Comparison of ENCODE assay signal across 9 mouse cellular contexts in genomic region chr9:44500163-44500533, GRCm38 (mm10). TPM values are rescaled to one million over a fixed set of nuclear protein-coding genes. Genes with fewer than 3 reads are reported as not detected.
DNase-seq lines count a peak whose midpoint lies in the region; ATAC-seq and TF ChIP-seq lines count a peak whose summit lies in the region.
"Had no signal": no experiment of that assay in that cellular context is flagged by ENCODE, and none has a peak within 500 bp of the region (broad histone marks: within the 10 kb centered on the region; RNA-seq: fewer than 3 reads in every experiment).

No protein-coding gene starts in this region.

- peaks cover 70% of the 10 kb centered on the region for H3K4me1 ChIP-seq in forebrain, embryonic 10.5 days
- H3K4me1 ChIP-seq in limb, embryonic 11.5 days (ENCODE audit: control insufficient read depth, insufficient read depth, low read length) = peaks cover 53% of the 10 kb centered on the region

- H3K36me3 ChIP-seq in forebrain, embryonic 10.5 days (replicated peaks) = peaks cover 24% of the 10 kb centered on the region
- H3K36me3 ChIP-seq in limb, embryonic 11.5 days (ENCODE audit: control insufficient read depth, insufficient read depth, low read length) = no peaks in the 10 kb centered on the region; the same call in 1 of the 2 replicates

- peaks cover 23% of the 10 kb centered on the region for H3K27me3 ChIP-seq in forebrain, embryonic 10.5 days (ENCODE audit: poor library complexity, severe bottlenecking)
- H3K27me3 ChIP-seq in limb, embryonic 11.5 days (ENCODE audit: control insufficient read depth, insufficient read depth, low read length) = no peaks in the 10 kb centered on the region

- peak overlapping the region; percentile 52; the same call in 1 of the 2 replicates for H3K9ac ChIP-seq in limb, embryonic 11.5 days (ENCODE audit: low read length)

- no peaks in the 10 kb centered on the region for H3K9me3 ChIP-seq in forebrain, embryonic 10.5 days
- H3K9me3 ChIP-seq in limb, embryonic 11.5 days (ENCODE audit: control insufficient read depth, low read length) = no peaks in the 10 kb centered on the region

- H3K4me3 ChIP-seq in gastrocnemius, adult 2 months = peak overlapping the region; percentile 67
- peak overlapping the region; percentile 58 for H3K4me3 ChIP-seq in forebrain, embryonic 10.5 days
- H3K4me3 ChIP-seq in limb, embryonic 11.5 days (ENCODE audit: low read depth, low read length) = peak overlapping the region; percentile 30; the same call in 1 of the 2 replicates

- no peak for TF ChIP-seq CTCF in gastrocnemius, adult 2 months (IDR thresholded peaks at IDR 0.05)

- peak overlapping the region; percentile 60 for H3K4me2 ChIP-seq in limb, embryonic 11.5 days (ENCODE audit: low read depth, severe bottlenecking)

- intact Hi-C loops in gastrocnemius, adult 2 months (cut with DNase I) = no loop called here

- no peak for ATAC-seq in limb, embryonic 11.5 days (ENCODE audit: insufficient number of reproducible peaks, low FRiP score, low TSS enrichment, low read depth)

- peak overlapping the region; percentile 97 for H3K27ac ChIP-seq in gastrocnemius, adult 2 months
- peak overlapping the region; percentile 89 for H3K27ac ChIP-seq in forebrain, embryonic 10.5 days
- H3K27ac ChIP-seq in limb, embryonic 11.5 days (replicated peaks; ENCODE audit: low read depth, low read length) = peak overlapping the region; percentile 94

- no peak for DNase-seq in gastrocnemius, adult 2 months
- no peak for DNase-seq in gastrocnemius, postnatal 10 days
- DNase-seq in 3T3-L1 (ENCODE audit: low read depth, low spot score) = peak; percentile 83
- DNase-seq in forebrain, embryonic 10.5 days (ENCODE audit: extremely low spot score, low spot score) = no peak
- DNase-seq in limb, embryonic 11.5 days (ENCODE audit: low spot score) = no peak
- DNase-seq in ovary, postnatal 10 days (ENCODE audit: low spot score) = no peak
- no peak for DNase-seq in lung, postnatal 4 days
- DNase-seq in layer of hippocampus, adult 9-10 months (ENCODE audit: low spot score) = no peak

- 27% methylated on average over 5 of the region's 5 CpGs for WGBS in forebrain, embryonic 10.5 days
- WGBS in limb, embryonic 11.5 days = 25% methylated on average over 5 of the region's 5 CpGs

RNA-seq across cellular contexts. Expression of gene Bcl9l, which starts 17.5 kb away (rescaled TPM):
- 10 to 100 TPM; 38.3 to 43.6 TPM for total RNA-seq in gastrocnemius, adult 2 months (2021)
- 10 to 100 TPM; 65.4 to 77.6 TPM for total RNA-seq in gastrocnemius, postnatal 10 days (2021)
- 3.9 and 5.0 TPM in 2 replicates for polyA plus RNA-seq in forebrain, embryonic 10.5 days (2016; fragmentation: Nextera tagmentation; extraction: Ambion mirVana)
- 11.6 and 12.3 TPM in 2 replicates for polyA plus RNA-seq in limb, embryonic 11.5 days (2014; fragmentation: Nextera tagmentation; extraction: Ambion mirVana)

RNA-seq across cellular contexts. Expression of gene Upk2, which starts 45.4 kb away (rescaled TPM):
- under 1 TPM; 0.22 to 0.23 TPM for total RNA-seq in gastrocnemius, adult 2 months (2021)
- total RNA-seq in gastrocnemius, postnatal 10 days (2021) = under 1 TPM; 0.38 to 0.65 TPM
- not detected in 2 replicates for polyA plus RNA-seq in forebrain, embryonic 10.5 days (2016; fragmentation: Nextera tagmentation; extraction: Ambion mirVana)
- 0.59 and 0.99 TPM in 2 replicates for polyA plus RNA-seq in limb, embryonic 11.5 days (2014; fragmentation: Nextera tagmentation; extraction: Ambion mirVana)
- polyA plus RNA-seq: large intestine, adult 2 months had no signal

RNA-seq across cellular contexts. Expression of gene Foxr1, which starts 59.2 kb away (rescaled TPM):
- total RNA-seq in gastrocnemius, adult 2 months (2021) = not detected
- total RNA-seq in gastrocnemius, postnatal 10 days (2021) = not detected
- polyA plus RNA-seq in forebrain, embryonic 10.5 days (2016; fragmentation: Nextera tagmentation; extraction: Ambion mirVana) = not detected in 2 replicates
- polyA plus RNA-seq in limb, embryonic 11.5 days (2014; fragmentation: Nextera tagmentation; extraction: Ambion mirVana) = not detected in 2 replicates
- polyA plus RNA-seq: large intestine, adult 2 months had no signal
